Mouse (Mus musculus): ENCODE results near the gene Stbd1.

The Stbd1 gene

DNA sequence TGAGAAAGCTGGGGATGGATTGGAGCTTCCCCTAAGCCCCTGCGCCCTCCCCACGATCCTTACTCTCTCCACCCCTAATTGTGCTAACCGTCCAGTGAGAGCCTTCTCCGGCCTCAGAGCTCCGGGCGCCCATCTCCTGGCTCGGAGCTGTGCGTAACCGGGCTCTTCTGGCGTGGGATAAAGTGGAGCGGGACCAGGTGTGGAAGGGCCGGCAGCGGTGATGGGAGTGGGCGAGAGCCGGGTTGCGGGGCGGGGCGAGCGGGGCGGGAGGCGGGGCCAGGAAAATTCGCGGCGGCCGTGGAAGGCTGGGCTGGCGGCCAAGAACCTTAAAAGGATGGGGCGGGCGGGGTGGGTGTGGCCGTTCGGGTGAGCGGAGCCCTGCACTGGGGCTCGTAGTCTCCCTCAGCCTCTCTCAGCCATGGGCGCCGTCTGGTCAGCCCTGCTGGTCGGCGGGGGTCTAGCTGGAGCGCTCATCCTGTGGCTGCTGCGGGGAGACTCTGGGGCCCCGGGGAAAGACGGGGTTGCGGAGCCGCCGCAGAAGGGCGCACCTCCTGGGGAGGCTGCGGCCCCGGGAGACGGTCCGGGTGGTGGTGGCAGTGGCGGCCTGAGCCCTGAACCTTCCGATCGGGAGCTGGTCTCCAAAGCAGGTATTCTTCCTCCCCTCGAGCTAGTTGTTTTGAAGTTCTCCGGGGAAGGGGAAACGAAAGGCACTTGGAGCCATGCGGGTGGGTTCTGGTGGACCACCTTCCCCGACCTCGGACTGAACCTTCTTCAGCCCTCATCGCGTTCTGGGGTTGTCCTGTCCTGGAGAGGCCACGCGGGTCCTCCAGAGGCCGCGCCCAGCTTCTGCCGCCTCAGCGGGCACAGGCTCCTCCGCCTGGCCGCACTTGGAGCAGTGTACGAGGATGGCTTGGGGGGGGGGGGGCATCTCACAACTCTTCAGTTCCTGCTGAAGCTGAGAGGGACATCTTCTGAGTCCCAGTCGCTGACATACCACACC is at the start of gene Stbd1:
Gene Stbd1, plus strand, starts transcription at position 351 of the 1,000 bp plus-strand sequence.
- peak; percentile 64 for DNase-seq (ENCODE audit: low read depth, low spot score)

DNA sequence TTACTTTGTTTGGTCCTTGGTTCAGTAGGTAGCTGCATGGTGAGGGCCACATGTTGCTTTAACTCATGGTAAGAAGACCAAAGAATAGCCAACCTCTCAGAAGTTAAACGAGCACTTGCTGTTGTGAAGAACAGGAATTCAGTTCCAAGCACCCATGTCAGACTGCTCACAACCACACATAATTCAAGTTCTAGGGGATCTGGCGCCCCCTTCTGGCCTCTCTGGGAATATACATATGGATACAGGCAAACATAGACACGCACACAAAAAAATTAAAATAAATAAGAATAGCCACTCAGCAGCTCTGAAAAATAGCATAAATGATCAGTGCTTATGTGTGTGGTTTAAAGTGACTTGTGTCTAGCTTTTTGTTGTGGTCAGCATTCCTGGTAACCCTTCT is 48.9 kb upstream of the Stbd1 start:
- no peak for DNase-seq (ENCODE audit: low read depth, low spot score)

DNA sequence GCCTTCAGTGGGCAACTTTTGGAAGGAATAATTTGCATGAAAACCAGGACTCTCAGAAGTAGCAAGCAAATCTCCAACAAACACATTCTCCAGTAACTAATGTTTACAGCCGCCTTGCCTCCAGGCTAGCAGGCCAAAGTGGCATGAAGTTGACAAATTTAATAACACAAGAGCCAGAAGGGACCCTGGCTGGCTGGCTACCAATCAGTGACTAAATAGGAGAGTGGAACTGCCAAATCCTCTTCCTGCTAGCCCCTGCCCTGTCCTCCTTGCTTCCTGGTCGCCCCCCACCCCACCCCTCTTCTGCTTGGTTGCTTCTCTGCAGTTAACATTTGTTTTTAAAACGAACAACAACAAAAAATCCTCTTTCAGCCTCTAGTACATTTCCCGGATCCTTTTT is 48.4 kb upstream of the Stbd1 start:
- DNase-seq (ENCODE audit: low read depth, low spot score) = no peak

DNA sequence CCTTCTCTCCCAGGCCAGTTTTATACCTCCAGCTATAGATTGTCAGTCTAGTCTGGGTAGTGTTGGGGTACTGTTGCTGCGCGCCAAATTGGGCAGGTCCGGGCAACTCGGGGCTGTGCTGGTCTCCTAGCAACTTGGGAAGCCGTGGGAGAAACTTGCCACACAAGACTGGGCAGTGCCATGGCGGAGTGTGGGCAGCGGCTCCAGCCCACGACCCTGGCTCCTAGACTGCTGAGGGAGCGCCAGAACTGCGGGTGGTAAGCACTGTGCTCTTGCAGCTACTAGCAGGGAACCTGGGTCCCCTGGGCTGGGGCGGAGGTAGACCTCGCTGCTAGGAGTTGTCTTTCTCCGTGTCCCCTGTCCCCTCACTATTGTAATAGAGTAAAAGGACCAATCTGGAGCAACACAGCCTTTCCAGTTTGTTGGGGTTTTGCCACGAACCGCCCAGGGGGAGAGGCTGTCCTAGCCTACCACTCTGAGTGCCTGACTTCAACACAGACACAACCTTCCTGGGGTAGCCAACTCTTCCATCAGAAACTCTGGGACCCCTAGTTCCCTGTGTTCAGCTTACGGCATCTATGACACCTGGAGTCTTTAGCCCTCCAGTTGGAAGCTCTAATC is 47.8 kb upstream of the Stbd1 start, which contains the start of gene Fam47e:
Gene Fam47e, plus strand, starts transcription at position 179 of the 621 bp plus-strand sequence.
- DNase-seq (ENCODE audit: low read depth, low spot score) = no peak

DNA sequence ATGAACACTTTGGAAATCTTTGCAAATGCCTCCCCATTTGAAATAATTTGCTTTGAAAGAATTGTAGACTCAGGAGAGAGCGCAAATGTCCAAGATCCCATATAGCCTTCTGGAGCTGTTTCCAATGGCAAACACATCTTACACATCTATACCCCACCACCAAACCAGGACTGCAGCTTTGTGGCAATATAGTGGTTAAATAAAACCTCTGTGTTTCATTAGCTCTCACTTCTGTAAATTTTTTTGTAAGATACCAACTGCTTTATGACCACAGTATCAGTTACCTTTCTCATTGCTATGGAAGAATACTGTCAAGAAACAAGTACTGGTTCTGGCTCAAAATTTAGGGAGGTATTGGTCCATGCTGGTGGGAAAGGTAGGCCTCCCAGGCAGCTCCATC is 46.9 kb upstream of the Stbd1 start:
- no peak for DNase-seq (ENCODE audit: low read depth, low spot score)

DNA sequence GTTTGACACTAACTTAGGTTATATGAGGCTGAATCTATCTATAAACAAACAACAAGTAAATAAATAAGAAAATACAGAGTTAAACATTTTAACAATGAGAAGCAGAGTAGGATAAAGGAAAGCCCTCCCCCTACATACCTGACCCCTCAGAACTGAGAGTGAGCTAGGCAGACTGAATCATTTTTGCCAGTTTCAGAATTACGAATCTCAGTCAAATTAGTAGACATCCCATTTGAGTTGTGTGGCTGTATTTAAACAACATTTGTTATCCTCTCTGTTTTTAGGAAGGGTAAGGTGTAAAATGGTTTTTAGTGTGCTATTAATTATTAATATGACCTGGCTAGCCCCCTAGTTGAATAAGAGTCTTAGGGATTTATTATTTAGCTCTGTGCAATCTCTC is 45.3 kb upstream of the Stbd1 start:
- no peak for DNase-seq (ENCODE audit: low read depth, low spot score)

DNA sequence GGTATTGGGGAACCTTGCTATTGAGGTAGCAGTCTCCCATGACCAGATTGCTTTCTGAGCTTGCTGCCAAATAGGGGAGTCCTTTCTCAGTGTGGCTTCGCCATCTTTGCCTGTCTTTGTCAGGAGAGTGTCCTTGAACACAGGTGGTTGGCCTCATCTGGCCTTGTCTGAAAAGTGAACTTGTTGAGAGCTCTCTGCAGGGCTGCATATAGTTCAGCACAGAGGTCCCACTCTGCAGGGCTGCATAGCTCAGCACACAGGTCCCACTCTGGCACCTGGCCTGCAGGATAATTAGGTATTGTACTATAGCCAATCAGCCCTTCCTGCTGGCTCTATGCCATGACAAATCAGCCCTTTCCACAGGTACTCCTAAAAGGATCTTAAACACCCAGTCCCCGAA is 42.6 kb upstream of the Stbd1 start:
- DNase-seq (ENCODE audit: low read depth, low spot score) = no peak

DNA sequence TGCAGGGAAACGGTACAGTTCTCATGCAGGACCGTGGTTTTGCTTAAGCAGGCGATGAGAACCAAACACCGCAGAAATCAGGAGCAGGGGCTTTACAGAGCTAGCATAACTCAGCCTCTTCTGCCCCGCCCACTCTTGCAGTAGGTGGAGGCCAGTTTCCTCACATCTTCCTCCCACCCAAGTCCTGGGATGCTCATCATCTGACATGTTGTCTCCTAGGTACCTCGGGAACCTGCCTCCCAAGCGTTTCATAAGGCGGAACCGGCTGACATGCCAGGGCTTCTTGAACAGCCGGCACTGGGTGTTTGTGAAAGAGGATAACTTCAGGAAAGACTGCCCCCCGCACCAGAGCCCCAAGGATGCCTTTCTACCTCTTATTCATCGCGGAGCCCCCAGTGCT is 40.8 kb upstream of the Stbd1 start:
- no peak for DNase-seq (ENCODE audit: low read depth, low spot score)

DNA sequence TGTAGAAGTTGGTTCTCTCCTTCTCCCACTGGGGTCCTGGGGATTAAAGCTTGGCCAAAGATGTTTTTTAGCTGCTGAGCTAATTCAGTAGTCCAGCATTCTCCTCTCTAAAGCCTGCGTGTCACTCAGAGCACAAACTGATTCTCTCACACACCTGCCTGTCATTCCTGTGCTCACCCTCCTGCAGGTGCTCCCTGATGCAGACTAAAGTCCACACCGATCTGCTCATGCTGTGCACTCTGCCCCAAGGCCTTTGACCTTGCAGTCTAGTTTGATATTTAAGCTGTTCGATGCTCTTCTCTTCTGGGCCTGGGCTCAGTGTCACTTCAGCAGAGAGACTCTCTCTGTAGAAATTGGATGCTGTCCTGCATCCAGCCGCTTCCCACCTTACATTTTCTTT is 31.6 kb upstream of the Stbd1 start:
- DNase-seq (ENCODE audit: low read depth, low spot score) = no peak

DNA sequence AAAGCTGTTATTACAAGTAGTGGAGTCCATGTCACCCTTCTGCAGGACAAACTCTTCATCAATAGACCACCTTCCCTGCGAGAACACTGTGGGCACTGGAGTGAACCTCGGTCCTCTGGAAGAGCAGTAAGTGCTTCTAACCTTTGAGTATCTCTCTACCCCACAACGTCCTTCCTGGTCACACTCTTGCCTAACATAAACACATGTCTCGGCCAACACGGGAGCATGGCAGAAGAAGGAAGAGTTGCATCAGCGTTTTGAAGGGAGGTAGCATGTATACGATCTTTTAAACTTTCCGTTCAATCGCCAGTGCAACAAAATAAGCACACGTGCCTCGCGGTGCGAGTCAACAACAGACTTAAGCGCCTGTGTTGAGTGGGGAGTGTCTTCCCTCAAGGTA is 23.3 kb upstream of the Stbd1 start:
- DNase-seq (ENCODE audit: low read depth, low spot score) = no peak

DNA sequence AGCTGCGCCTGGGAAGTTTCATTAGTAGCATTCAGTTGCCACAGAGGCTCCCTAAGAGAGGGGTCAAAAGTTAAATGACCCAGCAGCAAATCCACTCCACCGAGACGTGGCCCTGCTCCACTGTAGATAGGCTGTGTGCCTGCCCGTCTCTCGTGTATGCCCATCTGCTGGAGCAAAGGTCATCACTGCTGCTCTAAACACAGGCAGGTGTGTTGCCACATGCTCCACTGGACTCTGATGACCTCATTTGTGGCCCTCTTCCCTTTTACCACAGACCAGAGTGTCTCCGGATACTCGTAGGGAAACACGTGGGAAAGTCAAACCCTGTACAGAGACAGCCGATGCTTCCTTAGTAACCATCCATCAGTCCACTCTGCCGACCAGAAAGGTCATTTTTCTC is 16.9 kb upstream of the Stbd1 start:
- no peak for DNase-seq (ENCODE audit: low read depth, low spot score)

DNA sequence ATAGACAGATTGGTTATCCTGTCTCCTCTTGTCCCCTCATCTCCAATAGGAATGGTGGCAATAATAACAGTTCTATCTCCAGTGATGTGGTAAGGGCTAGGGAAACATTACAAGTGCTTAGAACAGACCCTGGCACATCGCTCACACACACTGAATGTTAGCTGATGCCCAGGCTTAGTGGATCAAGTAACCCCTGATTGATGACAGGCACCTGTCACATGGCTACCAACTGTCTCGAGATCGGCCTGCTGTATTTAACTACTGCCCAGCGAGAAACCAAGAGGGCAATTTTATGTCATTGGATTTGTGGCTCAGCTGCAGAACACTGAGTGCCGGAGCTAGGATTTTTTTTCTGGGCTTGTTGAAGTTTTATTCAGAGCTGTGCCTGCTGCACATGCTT is 7.8 kb upstream of the Stbd1 start:
- peak; percentile 82 for DNase-seq (ENCODE audit: low read depth, low spot score)

DNA sequence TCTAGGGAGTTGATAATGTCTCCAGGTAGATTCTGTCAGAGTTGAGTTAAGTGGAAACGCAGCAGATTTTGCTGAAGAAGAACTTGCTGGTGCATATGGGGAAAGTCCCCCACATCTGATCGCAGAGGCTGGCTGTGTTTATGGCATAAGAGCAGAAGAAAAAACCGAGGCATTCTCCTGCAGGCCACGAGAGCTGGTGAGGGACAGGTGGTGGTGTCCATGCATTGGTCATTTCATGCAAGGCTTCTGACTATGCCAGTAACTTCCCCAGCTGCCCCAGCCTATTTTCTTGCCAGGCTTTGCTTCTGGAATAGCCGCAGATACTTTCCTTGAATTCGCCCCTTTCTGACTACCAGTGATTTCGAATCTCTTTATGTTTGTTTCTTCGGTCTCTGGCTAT is 6.0 kb upstream of the Stbd1 start:
- no peak for DNase-seq (ENCODE audit: low read depth, low spot score)

DNA sequence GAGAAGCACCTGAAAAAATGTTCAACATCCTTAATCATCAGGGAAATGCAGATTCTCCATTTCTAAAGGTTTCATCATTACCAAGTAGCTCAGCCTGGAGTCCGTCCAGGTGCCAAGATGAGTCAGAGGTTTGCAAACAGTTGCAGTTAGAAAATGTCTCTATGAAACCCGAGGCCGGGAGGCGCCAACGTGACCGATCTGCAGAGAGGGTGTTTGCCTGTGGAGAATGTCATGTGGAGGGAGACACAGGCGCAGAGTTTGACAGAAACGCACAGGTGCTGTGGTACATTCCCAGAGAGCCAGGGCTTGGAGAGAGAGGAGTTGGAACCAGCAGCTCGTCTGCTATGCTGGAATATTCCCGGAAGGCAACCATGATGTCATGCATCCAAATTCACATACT is 3.8 kb upstream of the Stbd1 start:
- DNase-seq (ENCODE audit: low read depth, low spot score) = peak; percentile 82

DNA sequence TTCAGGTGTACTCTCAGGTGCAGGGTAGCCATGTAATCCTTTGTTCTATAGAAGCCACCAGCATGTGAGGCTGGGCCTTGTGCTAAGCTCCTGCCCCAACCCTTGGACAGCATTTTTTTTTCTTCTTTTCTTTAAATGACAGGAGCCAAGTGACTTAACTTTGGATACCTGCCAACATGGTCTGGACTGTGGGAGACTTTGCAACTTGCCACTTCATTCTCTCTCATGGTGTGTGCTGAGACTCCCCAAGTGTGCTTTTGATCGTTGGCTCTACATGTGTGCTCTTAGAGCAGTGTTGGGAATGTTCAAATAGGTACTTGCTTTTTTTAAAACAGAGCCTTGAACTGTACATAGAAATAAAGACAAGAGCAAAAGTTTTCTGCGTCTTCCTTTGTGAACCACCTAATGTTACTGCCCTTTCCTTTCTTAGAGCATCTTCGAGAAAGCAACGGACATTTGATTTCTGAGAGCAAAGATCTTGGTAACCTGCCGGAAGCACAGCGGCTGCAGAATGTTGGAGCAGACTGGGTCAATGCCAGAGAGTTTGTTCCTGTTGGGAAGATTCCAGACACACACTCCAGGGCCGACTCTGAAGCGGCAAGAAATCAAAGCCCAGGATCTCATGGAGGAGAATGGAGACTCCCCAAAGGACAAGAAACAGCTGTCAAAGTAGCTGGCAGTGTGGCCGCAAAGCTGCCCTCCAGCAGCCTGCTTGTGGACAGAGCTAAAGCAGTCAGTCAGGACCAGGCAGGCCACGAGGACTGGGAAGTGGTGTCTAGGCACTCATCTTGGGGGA is 1.8 kb downstream of the Stbd1 start:
- DNase-seq (ENCODE audit: low read depth, low spot score) = no peak

DNA sequence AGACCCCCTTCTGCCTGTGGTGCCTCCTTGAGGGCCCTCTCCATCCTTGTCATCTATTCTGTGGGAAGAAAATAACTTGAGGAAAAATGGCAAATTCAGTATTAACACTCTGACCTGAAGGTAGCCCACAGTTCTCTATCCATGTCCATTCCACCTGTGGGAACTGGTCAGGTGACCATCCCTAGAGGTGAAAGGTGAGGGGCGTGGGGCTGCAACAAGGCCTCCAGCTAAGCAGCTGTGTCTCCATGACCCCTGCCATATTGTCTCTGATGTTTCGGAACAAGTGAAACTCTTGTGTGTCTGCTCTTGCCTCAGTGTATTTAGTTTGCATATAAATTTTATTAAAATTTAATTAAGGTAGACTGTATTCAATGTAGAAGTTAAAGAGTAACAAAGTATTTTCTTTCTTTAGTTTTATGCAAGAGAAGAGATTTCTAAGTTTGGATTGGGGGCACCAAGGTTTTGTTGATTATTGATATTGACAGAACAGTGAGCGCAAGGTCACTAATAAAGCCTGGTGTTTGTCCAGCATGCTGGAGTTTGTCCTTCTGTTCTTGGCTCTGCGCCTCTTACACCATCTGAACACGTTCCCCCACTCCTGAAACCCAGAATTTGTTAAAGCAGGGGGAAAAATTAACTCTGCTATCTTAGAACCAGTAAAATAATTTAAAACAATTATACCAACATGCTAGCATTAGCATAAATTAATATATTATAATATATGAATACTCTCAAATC is 4.8 kb downstream of the Stbd1 start:
- no peak for DNase-seq (ENCODE audit: low read depth, low spot score)

DNA sequence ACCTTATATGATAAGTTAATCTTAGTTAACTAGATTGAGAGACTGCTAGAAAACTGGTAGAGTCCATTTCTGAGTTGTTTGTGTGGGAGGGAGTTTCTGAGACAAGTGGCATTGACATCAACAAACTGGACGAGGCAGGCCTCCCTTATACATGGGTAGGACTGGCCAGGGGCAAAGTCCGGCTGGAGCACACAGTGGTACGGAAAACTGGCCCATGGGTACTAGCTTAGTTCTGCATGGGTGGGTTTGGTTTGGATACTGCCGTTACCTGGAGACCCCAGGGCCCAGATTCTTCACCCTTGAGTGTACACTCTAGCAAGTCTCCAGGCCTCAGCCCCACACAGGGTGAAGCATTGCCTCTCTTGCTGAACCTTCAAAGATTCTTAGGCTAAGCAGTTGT is 9.9 kb downstream of the Stbd1 start:
- DNase-seq (ENCODE audit: low read depth, low spot score) = no peak

DNA sequence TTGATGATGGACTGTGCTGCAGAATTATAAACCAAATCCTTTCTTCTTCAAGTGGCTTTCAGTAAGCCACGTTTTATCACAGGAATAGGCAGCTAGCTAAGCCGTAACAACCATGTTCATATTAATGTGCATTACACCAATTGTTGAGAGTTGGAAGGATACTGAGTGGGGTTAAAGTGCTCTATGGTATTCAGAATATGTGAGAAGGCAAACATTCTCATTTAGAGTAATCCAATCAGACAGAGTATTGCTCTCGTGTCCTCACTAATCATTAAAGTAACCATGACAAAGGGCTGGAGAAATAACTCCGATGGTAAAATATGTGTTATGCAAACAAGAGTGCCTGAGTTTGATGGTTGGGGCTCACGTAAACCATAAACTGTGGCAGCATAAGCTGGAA is 19.0 kb downstream of the Stbd1 start:
- no peak for DNase-seq (ENCODE audit: low read depth, low spot score)

DNA sequence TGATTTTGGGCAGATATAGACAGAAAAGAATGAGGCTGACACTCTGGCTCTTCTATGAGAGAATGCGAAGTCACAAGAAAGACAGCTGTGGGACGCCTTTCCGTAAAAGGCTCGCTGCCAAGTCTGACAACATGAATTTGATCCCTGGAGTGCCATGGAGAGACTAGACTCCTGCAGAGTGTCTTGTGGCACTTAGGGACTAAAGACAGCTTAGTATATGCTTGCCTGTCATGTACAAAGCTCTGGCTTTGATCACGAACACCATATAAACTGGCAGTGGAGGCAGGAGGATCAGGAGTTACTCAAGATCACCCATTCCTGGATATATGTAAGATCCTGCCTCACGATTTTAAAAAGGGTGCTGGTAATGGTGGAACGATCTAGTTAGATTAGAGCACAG is 25.1 kb downstream of the Stbd1 start:
- DNase-seq (ENCODE audit: low read depth, low spot score) = peak; percentile 52

DNA sequence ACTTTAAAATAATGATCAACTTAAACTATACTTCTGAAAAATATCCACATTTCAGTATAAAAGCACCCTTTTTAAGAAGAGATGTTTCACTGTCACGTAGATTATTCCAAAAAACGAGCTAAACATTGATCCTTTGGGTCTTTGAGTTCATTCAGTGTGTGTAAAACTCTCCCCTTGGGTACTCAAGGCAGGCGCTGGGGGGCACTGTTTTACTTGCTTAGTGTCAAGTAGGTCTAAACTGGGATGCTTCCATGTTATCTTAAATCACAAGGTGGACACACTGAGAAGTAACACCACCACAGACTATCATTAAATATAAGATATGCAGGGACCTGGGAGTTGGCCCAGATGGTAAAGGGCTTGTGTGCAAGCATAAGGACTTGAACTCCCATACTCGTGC is 30.7 kb downstream of the Stbd1 start:
- no peak for DNase-seq (ENCODE audit: low read depth, low spot score)

DNA sequence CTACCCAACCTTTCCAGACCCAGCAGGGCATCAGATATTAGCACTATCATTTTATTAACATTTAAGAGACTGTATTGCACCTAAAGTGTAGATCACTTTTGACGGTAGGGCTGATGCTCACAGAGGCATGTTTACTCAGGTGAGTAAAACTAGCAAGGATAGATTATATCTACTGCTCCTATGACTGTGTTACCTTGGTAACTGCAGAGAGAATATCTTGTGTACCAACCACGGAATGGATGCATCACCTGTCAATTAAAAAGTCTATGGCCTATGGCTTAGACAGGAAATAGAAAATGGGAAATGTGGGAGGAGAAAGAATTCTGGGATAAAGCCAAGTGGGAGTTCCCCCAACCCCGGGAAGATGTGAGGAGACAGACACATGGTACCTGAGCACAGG is 32.1 kb downstream of the Stbd1 start:
- DNase-seq (ENCODE audit: low read depth, low spot score) = no peak

DNA sequence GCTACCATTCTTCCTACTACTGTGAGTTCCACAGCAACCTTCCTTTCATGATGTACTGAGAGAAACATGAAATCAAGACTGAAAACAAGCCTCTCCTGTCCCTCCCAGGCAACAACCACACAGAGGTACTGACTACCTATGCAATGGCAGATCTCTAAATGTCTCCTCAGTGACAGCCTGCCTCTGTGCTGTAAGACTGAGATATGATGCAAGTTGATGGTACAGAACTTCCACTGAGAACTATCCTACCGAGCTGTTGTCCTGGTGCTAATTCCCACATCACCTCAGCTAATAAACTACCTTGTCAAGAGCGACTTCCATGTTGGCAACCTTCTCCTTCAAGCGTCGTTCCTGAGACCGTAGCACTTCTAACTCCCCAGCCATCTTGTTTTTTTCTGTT is 33.0 kb downstream of the Stbd1 start:
- no peak for DNase-seq (ENCODE audit: low read depth, low spot score)

Data from skeletal muscle tissue, adult 2 months (tissue).